Mouse (Mus musculus) brain, embryonic 14.5 days (tissue): ENCODE results near the gene Psme1. TPM values are rescaled to one million over a fixed set of nuclear protein-coding genes. Genes with fewer than 3 reads are reported as not detected.

ENCODE experiments used
- DNase-seq: peaks from one replicate; pipeline ENCODE4 v3.0.0-alpha.2; 2011; ENCODE audit warnings: low read depth
- CTCF ChIP-seq: fragments of 200-500 bp; IDR thresholded peaks from 2 replicates; pipeline ENCODE4 v1.5.1; 2012; ENCODE audit warnings: inconsistent platforms, mild to moderate bottlenecking, moderate library complexity, borderline replicate concordance; ENCODE audit not compliant: insufficient read depth, insufficient read length; ENCODE audit errors: extremely low read depth
- POLR2A ChIP-seq: fragments of 200-500 bp; IDR thresholded peaks from 2 replicates; pipeline ENCODE4 v1.6.1; 2012; ENCODE audit warnings: mild to moderate bottlenecking, inconsistent platforms, borderline replicate concordance; ENCODE audit not compliant: poor library complexity, insufficient read depth, insufficient read length, severe bottlenecking; ENCODE audit errors: extremely low read depth
- polyA plus RNA-seq: library from polyadenylated mRNA; depleted of rRNA; stranded (reverse); fragments of >200 nt; gene quantifications from 2 replicates; pipeline ENCODE4 v1.2.3, GENCODE M21; 2012; rRNA removed

Psme1 gene
- polyA plus RNA-seq, 1 experiment: 98.3 TPM

DNA sequence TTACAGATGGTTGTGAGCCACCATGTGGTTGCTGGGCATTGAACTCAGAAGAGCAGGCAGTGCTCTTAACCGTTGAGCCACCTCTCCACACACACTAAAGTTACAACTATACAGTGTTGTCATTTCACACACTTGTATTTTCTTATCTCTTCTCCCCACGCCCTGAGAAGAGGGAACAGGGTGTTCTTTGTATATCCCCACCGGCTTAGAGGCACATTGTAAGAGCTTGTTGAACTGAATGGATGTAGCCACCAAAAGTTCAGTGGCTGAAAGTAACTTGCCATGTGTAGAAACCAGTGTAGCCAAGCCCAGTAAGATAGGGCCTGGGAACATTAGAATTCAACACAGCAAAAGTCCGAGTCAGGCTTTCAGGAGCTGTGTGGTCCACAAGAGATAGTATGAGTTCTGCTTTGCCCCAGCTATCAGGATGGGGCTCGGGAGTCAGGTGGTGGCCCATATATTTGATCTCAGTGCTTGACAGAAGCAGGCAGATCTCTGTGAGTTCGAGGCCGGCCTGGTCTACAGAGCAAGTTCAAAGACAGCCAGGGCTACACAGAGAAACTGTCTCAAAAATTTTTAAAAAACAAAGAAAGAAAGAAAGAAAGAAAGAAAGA is 36.7 kb downstream of the Psme1 start:
- DNase-seq: no peak
- TF ChIP-seq CTCF (no peak), POLR2A (no peak)

DNA sequence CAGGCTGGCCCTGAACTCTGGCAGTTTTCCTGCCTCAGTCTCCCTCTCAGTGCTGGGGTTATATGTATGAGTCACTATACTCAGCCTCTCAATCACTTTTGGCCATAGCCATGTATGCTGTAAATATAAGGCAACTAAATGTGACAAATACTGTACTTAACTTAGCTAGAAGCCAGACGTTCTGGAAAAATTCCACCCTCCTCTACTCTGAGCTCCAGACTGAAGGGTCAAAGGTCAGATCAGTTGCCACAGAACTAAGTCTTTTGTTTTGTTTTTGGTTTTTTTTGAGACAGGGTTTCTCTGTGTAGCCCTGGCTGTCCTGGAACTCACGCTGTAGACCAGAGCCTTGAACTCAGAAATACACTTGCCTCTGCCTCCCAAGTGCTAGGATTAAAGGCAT is 38.0 kb downstream of the Psme1 start:
- TF ChIP-seq POLR2A: no peak
- TF ChIP-seq CTCF: no peak
- no peak for DNase-seq

DNA sequence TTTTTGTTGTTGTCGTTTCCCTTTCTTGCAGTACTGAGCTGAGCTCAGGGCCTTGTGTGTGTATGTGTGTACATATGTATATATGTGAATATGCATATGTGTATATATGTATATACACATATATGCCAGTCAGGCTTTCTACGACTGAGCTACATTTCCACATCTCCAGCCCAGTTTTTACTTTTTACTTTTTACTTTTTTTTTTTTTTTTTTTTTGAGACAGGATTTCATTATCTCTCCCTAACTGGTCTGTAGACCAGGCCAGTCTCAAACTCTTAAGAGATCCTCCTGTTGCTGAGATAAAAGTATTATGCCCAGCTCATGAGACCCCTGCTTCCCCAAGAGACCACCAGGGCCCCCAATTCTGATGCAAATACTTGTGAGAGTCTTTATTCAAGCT is 38.9 kb downstream of the Psme1 start:
- no peak for TF ChIP-seq POLR2A
- TF ChIP-seq CTCF: no peak
- DNase-seq: no peak

DNA sequence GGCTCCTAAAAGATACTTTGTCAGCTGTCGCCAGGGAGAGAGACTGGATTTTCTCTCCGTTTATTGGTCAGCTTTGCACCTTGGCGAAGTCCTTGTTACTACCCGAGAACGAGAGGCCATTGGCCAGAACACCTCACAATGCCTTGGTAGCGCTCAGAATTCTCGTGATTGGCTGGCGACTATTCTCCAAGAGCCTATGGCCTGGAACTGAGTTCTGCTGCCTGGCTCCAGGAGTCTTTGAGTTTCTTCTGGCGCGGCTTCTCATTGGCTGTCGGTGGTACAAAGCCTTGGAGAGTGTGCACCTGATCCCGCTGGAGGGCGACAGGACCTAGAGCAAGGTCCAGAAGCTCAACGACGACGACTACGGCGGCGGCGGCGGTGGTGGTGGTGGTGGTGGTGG is 39.9 kb downstream of the Psme1 start, which contains the start of gene Rec8:
Gene Rec8, plus strand, starts transcription at position 216 of the 400 bp plus-strand sequence.
- DNase-seq: peak; percentile 82
- TF ChIP-seq CTCF: no peak
- TF ChIP-seq POLR2A: no peak

DNA sequence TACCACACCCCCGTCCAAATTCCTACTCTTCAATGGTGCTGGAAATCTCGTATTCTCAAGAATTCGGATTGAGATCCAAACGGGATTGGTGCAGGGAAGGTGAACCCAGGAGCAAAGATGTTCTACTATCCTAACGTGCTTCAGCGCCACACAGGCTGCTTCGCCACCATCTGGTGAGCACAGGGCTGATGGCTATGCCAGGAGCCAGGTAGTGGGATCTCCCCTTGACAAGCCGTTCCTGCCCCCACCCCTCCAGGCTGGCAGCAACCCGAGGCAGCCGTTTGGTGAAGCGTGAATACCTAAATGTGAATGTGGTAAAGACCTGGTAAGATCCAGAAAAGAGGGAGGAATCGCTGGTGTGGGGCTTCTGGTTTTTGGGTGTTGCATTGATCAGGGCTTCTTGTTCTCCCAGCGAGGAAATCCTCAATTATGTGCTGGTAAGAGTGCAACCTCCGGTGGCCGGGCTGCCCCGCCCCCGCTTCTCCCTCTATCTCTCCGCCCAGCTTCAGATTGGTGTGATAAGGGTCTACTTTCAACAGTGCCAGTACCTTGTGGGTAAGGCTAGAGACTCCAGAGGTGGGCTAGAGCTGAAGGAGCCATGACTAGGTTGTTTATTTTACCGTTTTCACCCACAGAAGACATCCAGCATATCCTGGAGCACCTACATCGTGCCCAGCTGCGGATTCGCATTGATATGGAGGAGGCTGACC is 40.7 kb downstream of the Psme1 start:
- no peak for TF ChIP-seq POLR2A
- no peak for TF ChIP-seq CTCF
- peak; percentile 25 for DNase-seq

DNA sequence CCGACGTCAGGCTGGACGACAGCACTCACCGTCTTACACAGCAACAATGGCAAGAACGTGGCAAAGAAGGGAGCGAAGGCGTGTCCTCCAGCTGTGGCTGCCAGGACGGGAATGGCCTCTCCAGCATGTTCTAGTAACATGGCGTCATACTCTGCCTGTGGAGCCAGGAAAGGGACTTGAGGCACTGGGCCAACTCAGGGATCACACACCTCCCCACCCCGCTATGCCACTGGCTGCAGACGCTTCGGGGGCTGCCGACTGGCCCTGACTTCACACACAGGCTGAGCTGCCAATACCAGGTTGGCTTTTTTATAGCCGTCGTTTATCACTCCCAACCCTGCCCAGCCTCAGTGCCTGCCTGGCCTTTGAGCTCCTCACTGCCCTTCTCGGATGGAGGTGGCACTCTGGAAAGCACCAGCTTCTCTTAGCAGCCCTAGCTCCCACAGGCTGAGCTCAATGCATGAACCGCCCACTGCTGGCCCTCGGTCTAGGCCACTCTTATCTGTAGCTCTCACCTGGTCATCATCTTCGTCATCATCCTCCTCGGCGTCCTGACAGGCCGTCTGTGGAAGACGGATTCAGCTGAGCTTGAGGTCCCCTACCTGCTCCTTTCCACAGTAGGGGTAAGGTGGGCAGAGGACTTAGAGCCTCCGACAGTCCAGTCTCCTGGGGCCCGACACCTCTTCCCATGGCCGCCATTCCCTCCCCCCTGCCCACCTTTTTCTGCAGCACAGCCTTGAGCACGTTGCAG is 50.3 kb downstream of the Psme1 start:
- TF ChIP-seq POLR2A (no peak), CTCF (no peak)
- DNase-seq: no peak

DNA sequence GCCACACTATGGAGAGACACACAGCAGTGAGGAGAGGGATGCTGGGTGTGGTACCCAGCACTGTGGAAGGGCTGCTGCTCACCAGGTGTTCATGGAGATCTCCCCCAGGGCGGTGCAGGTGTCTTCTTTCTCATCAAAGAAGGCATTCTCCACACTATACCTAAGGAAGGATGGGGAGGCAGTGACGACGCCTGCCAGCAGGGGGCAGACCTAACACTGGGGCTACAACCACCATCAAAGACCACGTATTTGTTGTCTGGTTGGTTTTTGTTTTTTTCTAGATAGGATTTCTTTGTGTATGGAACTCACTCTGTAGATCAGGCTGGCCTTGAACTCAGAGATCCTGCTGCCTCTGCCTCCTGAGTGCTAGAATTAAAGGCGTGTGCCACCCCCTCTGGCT is 51.4 kb downstream of the Psme1 start:
- DNase-seq: no peak
- TF ChIP-seq CTCF: peak; percentile 76
- no peak for TF ChIP-seq POLR2A

Other genes with a start within 250 kb of the Psme1 start
- gene Dhrs4, start 99.4 kb upstream of the Psme1 start, polyA plus RNA-seq: 16.0 and 25.6 TPM in 2 replicates
- 178 and 292 TPM in 2 replicates for gene Carmil3, start 87.5 kb upstream of the Psme1 start, polyA plus RNA-seq
- gene Cpne6, start 67.7 kb upstream of the Psme1 start, polyA plus RNA-seq: 6.7 and 9.5 TPM in 2 replicates
- gene Nrl, start 53.1 kb upstream of the Psme1 start, polyA plus RNA-seq: 0.56 and 0.69 TPM in 2 replicates
- 21.5 and 23.2 TPM in 2 replicates for gene Pck2, start 37.9 kb upstream of the Psme1 start, polyA plus RNA-seq
- 111 and 112 TPM in 2 replicates for gene Dcaf11, start 18.1 kb upstream of the Psme1 start, polyA plus RNA-seq
- gene A730061H03Rik, start 17.7 kb upstream of the Psme1 start, polyA plus RNA-seq: 0.92 and 1.3 TPM in 2 replicates
- gene Fitm1, start 2.5 kb upstream of the Psme1 start, polyA plus RNA-seq: 0.19 and 0.38 TPM in 2 replicates
- gene Emc9, start 7.2 kb downstream of the Psme1 start, polyA plus RNA-seq: 14.5 and 20.9 TPM in 2 replicates
- gene Psme2, start 13.0 kb downstream of the Psme1 start, polyA plus RNA-seq: 65.9 and 76.2 TPM in 2 replicates
- gene Rnf31, start 13.6 kb downstream of the Psme1 start, polyA plus RNA-seq: 25.1 and 30.4 TPM in 2 replicates
- 23.5 and 26.2 TPM in 2 replicates for gene Irf9, start 25.4 kb downstream of the Psme1 start, polyA plus RNA-seq
- 15.9 and 18.4 TPM in 2 replicates for gene Rec8, start 39.9 kb downstream of the Psme1 start, polyA plus RNA-seq
- 182 and 184 TPM in 2 replicates for gene Ipo4, start 57.8 kb downstream of the Psme1 start, polyA plus RNA-seq
- 8.4 and 8.8 TPM in 2 replicates for gene Gm49378, start 59.8 kb downstream of the Psme1 start, polyA plus RNA-seq
- gene Tm9sf1, start 65.7 kb downstream of the Psme1 start, polyA plus RNA-seq: 44.9 and 45.8 TPM in 2 replicates
- 1.2 and 1.8 TPM in 2 replicates for gene Tssk4, start 72.1 kb downstream of the Psme1 start, polyA plus RNA-seq
- 45.8 and 51.0 TPM in 2 replicates for gene Mdp1, start 82.4 kb downstream of the Psme1 start, polyA plus RNA-seq
- 32.8 and 41.3 TPM in 2 replicates for gene Gmpr2, start 93.8 kb downstream of the Psme1 start, polyA plus RNA-seq
- gene Nedd8, start 94.0 kb downstream of the Psme1 start, polyA plus RNA-seq: 351 and 412 TPM in 2 replicates
- 23.2 and 31.9 TPM in 2 replicates for gene Tinf2, start 103.7 kb downstream of the Psme1 start, polyA plus RNA-seq
- 0.96 and 1.2 TPM in 2 replicates for gene Tgm1, start 135.8 kb downstream of the Psme1 start, polyA plus RNA-seq
- gene Rabggta, start 144.1 kb downstream of the Psme1 start, polyA plus RNA-seq: 64.9 and 72.8 TPM in 2 replicates
- 67.1 and 88.2 TPM in 2 replicates for gene Dhrs1, start 167.6 kb downstream of the Psme1 start, polyA plus RNA-seq
- gene Nop9, start 167.6 kb downstream of the Psme1 start, polyA plus RNA-seq: 24.6 and 27.9 TPM in 2 replicates
- 0.60 and 0.76 TPM in 2 replicates for gene Cideb, start 180.3 kb downstream of the Psme1 start, polyA plus RNA-seq
- 0.29 and 0.38 TPM in 2 replicates for gene Ltb4r2, start 183.3 kb downstream of the Psme1 start, polyA plus RNA-seq
- gene Ltb4r1, start 187.8 kb downstream of the Psme1 start, polyA plus RNA-seq: 0.45 and 0.71 TPM in 2 replicates
- gene Adcy4, start 206.0 kb downstream of the Psme1 start, polyA plus RNA-seq: 3.5 and 7.8 TPM in 2 replicates
- gene Ripk3, start 210.7 kb downstream of the Psme1 start, polyA plus RNA-seq: 2.5 and 2.6 TPM in 2 replicates
- gene Nfatc4, start 245.0 kb downstream of the Psme1 start, polyA plus RNA-seq: 22.3 and 26.2 TPM in 2 replicates